Mouse (Mus musculus) lung, postnatal 0 days (tissue): ENCODE data around the gene Tnfaip1.
A peak's percentile ranks its signal among the peaks of the same experiment; 100 is the strongest.

ENCODE experiments used
- CTCF ChIP-seq: IDR thresholded peaks from 2 replicates; pipeline ENCODE4 v1.5.1; 2016; ENCODE audit warnings: antibody characterized with exemption, mild to moderate bottlenecking
- EP300 ChIP-seq: IDR thresholded peaks from 2 replicates; pipeline ENCODE4 v1.6.1; 2016; ENCODE audit warnings: antibody characterized with exemption, mild to moderate bottlenecking, control low read depth

GRCm38 (mm10) chr11:78522481-78522997, 13.6 kb downstream of the Tnfaip1 start:
- TF ChIP-seq CTCF (peak; percentile 70), EP300 (no peak)
